Mouse (Mus musculus) inflammation-experienced regulatory T-cells, adult 16 weeks (primary cell): ENCODE data around the gene Olfr804. TPM values are rescaled to one million over a fixed set of nuclear protein-coding genes. Genes with fewer than 3 reads are reported as not detected.

Source experiments
- polyA plus RNA-seq: library from polyadenylated mRNA; unstranded; fragments of 100-300 nt; shearing (Covaris generic); gene quantifications from one replicate; pipeline ENCODE4 v1.2.1, GENCODE M21; 2017

The Olfr804 gene
- not detected for polyA plus RNA-seq

DNA sequence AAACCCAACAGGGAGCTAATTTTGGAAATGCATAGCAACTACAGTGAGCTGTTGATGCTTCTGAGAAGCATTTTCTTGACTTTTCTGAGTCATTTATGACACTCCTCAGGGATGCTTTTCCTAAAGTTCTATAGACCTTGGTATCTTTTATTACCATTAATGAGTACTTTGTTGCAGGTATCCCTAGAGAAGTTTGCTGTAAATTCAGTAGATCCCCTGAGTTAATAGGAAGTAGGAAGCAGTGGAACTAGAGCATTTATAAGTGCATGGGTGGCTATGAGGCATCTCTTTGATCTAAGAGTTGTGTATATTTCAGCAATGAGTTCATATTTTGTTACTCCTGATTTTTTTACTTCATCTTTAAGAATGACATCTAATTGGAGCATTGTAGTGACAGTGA is at the start of gene Olfr804:
TSS of gene Olfr804 (plus strand) at position 301 of the 400 bp plus-strand sequence.

DNA sequence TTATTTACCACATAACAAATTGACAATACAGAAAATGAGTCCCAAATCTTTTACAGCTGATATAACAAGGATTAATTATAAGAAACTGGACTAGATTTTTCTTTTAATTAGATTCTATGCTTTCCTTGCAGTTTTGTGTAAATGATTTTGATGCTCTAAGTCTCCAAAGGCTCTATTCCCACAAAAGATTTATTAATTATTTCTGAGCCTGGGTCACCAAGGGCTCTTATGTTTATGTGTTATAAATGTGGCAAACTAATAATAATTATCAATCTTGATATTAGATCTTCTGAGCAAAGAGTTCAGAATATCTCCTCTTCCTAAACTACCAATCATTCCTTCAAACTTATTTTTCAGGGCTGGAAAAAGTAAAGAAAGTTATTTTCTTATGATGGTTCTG is 45.6 kb upstream of the Olfr804 start, which contains the start of gene Olfr800:
TSS of gene Olfr800 (plus strand) at position 301 of the 400 bp plus-strand sequence.

GRCm38 (mm10) chr10:129673765-129674164 is 29.2 kb upstream of the Olfr804 start, which contains the start of gene Olfr801:
TSS of gene Olfr801 (minus strand) at chr10:129673865.

DNA sequence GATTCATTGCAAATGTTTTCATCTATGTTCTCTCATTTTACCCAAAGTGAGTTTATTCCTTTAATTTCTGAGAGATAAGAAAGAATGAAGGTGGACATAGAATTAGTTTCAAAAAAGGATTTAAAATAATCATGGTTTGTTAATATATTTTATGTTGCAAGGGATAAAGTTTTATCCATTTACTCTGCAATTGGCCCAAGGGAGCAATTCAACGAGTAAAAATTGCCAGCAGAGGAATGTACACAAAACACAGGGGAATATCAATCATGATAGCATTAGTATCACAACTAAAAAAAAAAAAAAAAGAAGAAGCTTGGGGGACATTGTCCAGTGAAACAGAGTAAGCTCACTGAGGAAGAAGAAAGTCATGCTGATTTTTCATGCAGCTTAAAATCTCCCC is 14.9 kb upstream of the Olfr804 start, which contains the start of gene Olfr802:
TSS of gene Olfr802 (minus strand) at position 101 of the 400 bp plus-strand sequence.

DNA sequence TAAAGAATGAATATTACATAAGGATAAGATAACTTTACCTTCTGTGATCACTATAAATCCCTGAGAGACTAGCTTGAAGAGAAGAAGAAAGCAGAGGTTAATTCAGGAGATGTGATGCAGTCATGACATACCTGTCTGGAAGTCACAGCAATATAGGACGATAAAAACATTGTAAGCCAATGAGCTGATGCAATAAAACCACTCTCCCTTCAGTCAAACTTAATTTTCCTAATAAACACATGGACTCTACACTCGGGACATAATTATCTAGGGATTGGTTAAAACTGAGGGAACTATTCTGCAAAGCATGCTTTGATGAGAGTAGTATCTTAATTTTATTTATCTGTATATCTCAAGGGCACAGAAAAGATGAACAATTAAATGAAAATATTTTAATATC is 8.8 kb upstream of the Olfr804 start, which contains the start of gene Olfr803:
TSS of gene Olfr803 (minus strand) at position 101 of the 400 bp plus-strand sequence.

DNA sequence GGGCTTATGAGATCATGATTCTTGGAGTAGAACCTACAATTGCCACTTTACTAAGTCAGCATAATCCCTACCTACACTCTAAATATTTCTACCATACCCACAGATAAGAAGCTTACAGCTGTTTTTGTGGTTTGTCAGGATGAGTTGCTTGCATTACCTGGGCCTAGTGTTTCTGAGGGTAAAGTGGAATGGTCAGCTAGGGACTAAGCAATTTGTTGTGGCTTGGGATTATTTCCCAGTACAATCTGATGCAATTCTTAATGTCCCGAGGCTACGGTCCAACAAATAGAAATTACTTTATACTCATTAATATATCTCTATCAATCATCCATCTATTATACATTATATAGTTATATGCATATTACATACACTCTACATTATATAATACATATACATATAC is 26.3 kb downstream of the Olfr804 start, which contains the start of gene Olfr805:
TSS of gene Olfr805 (minus strand) at position 101 of the 400 bp plus-strand sequence.

GRCm38 (mm10) chr10:129741821-129742220 is 38.8 kb downstream of the Olfr804 start, which contains the start of gene Olfr806:
TSS of gene Olfr806 (minus strand) at chr10:129741921.

GRCm38 (mm10) chr10:129757693-129758092 is 54.7 kb downstream of the Olfr804 start, which contains the start of gene Olfr807:
TSS of gene Olfr807 (minus strand) at chr10:129757793.

Other genes starting within 250 kb of the Olfr804 start
- 0.07 TPM for gene Olfr787, start 241.3 kb upstream of the Olfr804 start, polyA plus RNA-seq
- gene Olfr788, start 232.2 kb upstream of the Olfr804 start, polyA plus RNA-seq, result not detected
- not detected for gene Olfr789, start 218.5 kb upstream of the Olfr804 start, polyA plus RNA-seq
- not detected for gene Olfr790, start 204.7 kb upstream of the Olfr804 start, polyA plus RNA-seq
- gene Olfr791, start 181.4 kb upstream of the Olfr804 start, polyA plus RNA-seq, result not detected
- gene Olfr792, start 164.0 kb upstream of the Olfr804 start, polyA plus RNA-seq, result not detected
- gene Olfr794, start 135.6 kb upstream of the Olfr804 start, polyA plus RNA-seq, result not detected
- not detected for gene Olfr796, start 90.6 kb upstream of the Olfr804 start, polyA plus RNA-seq
- gene Olfr798, start 75.3 kb upstream of the Olfr804 start, polyA plus RNA-seq, result not detected
- not detected for gene Olfr799, start 65.7 kb upstream of the Olfr804 start, polyA plus RNA-seq
- not detected for gene Olfr800, start 45.5 kb upstream of the Olfr804 start, polyA plus RNA-seq
- not detected for gene Olfr801, start 29.3 kb upstream of the Olfr804 start, polyA plus RNA-seq
- gene Olfr802, start 15.0 kb upstream of the Olfr804 start, polyA plus RNA-seq, result not detected
- gene Olfr803, start 8.9 kb upstream of the Olfr804 start, polyA plus RNA-seq, result not detected
- not detected for gene Olfr805, start 26.2 kb downstream of the Olfr804 start, polyA plus RNA-seq
- not detected for gene Olfr806, start 38.7 kb downstream of the Olfr804 start, polyA plus RNA-seq
- gene Olfr807, start 54.6 kb downstream of the Olfr804 start, polyA plus RNA-seq, result not detected
- not detected for gene Olfr808, start 62.3 kb downstream of the Olfr804 start, polyA plus RNA-seq
- not detected for gene Olfr809, start 71.4 kb downstream of the Olfr804 start, polyA plus RNA-seq
- gene Olfr810, start 91.7 kb downstream of the Olfr804 start, polyA plus RNA-seq, result not detected
- gene Olfr811, start 101.2 kb downstream of the Olfr804 start, polyA plus RNA-seq, result not detected
- not detected for gene Olfr812, start 142.9 kb downstream of the Olfr804 start, polyA plus RNA-seq
- not detected for gene Olfr813, start 152.2 kb downstream of the Olfr804 start, polyA plus RNA-seq
- gene Olfr814, start 176.6 kb downstream of the Olfr804 start, polyA plus RNA-seq, result not detected
- not detected for gene Olfr815, start 202.7 kb downstream of the Olfr804 start, polyA plus RNA-seq
- gene Olfr816, start 212.4 kb downstream of the Olfr804 start, polyA plus RNA-seq, result not detected
- gene Olfr818, start 245.9 kb downstream of the Olfr804 start, polyA plus RNA-seq, result not detected